In the genomic region with DNA sequence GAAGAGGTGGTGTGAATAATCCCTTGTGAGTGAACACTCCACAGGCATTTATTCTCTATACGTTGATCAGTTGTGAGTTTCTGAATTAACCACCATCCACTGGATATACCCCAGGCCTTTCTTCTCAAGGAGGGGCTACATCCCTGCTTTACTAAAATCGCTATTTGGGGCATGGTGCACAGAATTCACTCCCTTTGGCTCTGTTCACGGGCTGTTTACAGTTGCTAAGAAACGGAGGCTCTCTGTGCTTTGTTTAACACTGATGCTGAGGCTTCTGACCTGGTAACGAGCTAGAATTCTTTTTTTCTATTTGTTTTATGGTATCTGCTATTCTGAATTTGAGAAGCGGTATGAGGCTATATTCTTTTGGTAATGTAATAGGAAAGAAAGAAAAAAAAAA, we compare ENCODE assay signal across 9 mouse cellular contexts. TPM values are rescaled to one million over a fixed set of nuclear protein-coding genes. Genes with fewer than 3 reads are reported as not detected.
DNase-seq lines count a peak whose midpoint lies in the region; ATAC-seq and TF ChIP-seq lines count a peak whose summit lies in the region.
"Had no signal": no experiment of that assay in that cellular context is flagged by ENCODE, and none has a peak within 500 bp of the region (broad histone marks: within the 10 kb centered on the region; RNA-seq: fewer than 3 reads in every experiment).

No protein-coding gene starts in this region.

- no peak overlapping the region for H3K9ac ChIP-seq in lung, embryonic 14.5 days
- no peak overlapping the region for H3K9ac ChIP-seq in hindbrain, embryonic 12.5 days
- H3K9ac ChIP-seq in kidney, embryonic 16.5 days (replicated peaks; ENCODE audit: low read length), result no peak overlapping the region

- intact Hi-C loops in gastrocnemius, adult 2 months (cut with DNase I), result loop anchor here (5.0 kb wide), 1 partner anchor 34 kb away; no protein-coding TSS in a partner anchor

- ATAC-seq in lung, embryonic 14.5 days (ENCODE audit: insufficient read depth), result no peak
- ATAC-seq in hindbrain, embryonic 12.5 days (ENCODE audit: low FRiP score), result 0 out of 2 replicates have a peak, but pooled peaks have one; percentile 44
- no peak for ATAC-seq in kidney, embryonic 16.5 days (ENCODE audit: low FRiP score, low TSS enrichment)

- H3K27ac ChIP-seq in gastrocnemius, adult 2 months, result peak overlapping the region; percentile 92
- peak overlapping the region; percentile 65; the same call in 1 of the 2 replicates for H3K27ac ChIP-seq in lung, embryonic 14.5 days (ENCODE audit: low read depth)
- peak overlapping the region; percentile 64 for H3K27ac ChIP-seq in hindbrain, embryonic 12.5 days
- H3K27ac ChIP-seq in kidney, embryonic 16.5 days (ENCODE audit: low read length), result no peak overlapping the region

- 56% methylated on average over 6 of the region's 6 CpGs for WGBS in lung, embryonic 14.5 days
- 40% methylated on average over 6 of the region's 6 CpGs for WGBS in hindbrain, embryonic 12.5 days
- 56% methylated on average over 6 of the region's 6 CpGs for WGBS in kidney, embryonic 16.5 days

- no peaks in the 10 kb centered on the region for H3K9me3 ChIP-seq in lung, embryonic 14.5 days (ENCODE audit: low read depth, low read length)
- H3K9me3 ChIP-seq in hindbrain, embryonic 12.5 days (replicated peaks), result no peaks in the 10 kb centered on the region
- no peaks in the 10 kb centered on the region for H3K9me3 ChIP-seq in kidney, embryonic 16.5 days (ENCODE audit: low read length)

- no peak for TF ChIP-seq CTCF in gastrocnemius, adult 2 months (IDR thresholded peaks at IDR 0.05)
- no peak for TF ChIP-seq CTCF in lung, embryonic 14.5 days (IDR thresholded peaks at IDR 0.05; ENCODE audit: low read depth)

- H3K36me3 ChIP-seq in lung, embryonic 14.5 days (ENCODE audit: insufficient read depth), result no peaks in the 10 kb centered on the region
- H3K36me3 ChIP-seq in hindbrain, embryonic 12.5 days, result no peaks in the 10 kb centered on the region
- no peaks in the 10 kb centered on the region for H3K36me3 ChIP-seq in kidney, embryonic 16.5 days (ENCODE audit: insufficient read depth, low read length)

- H3K27me3 ChIP-seq in lung, embryonic 14.5 days (ENCODE audit: insufficient read depth, low read length), result no peaks in the 10 kb centered on the region
- no peaks in the 10 kb centered on the region for H3K27me3 ChIP-seq in hindbrain, embryonic 12.5 days
- H3K27me3 ChIP-seq in kidney, embryonic 16.5 days (ENCODE audit: insufficient read depth, low read length), result no peaks in the 10 kb centered on the region

- DNase-seq in gastrocnemius, adult 2 months, result no peak
- no peak for DNase-seq in gastrocnemius, postnatal 4 days (ENCODE audit: low spot score in 2 of 2)
- DNase-seq in lung, embryonic 14.5 days, result no peak
- no peak for DNase-seq in lung, postnatal 25 days (ENCODE audit: low spot score)
- peak; percentile 34 for DNase-seq in retina, embryonic 14.5 days (ENCODE audit: low spot score)
- no peak for DNase-seq in adipocyte (ENCODE audit: low spot score)
- DNase-seq: kidney, postnatal 14 days had no signal

- H3K4me3 ChIP-seq in gastrocnemius, adult 2 months, result peak overlapping the region; percentile 62
- no peak overlapping the region for H3K4me3 ChIP-seq in lung, embryonic 14.5 days (ENCODE audit: low read depth, low read length)
- no peak overlapping the region for H3K4me3 ChIP-seq in hindbrain, embryonic 12.5 days
- no peak overlapping the region for H3K4me3 ChIP-seq in kidney, embryonic 16.5 days (ENCODE audit: low read length)

- no peaks in the 10 kb centered on the region for H3K4me1 ChIP-seq in lung, embryonic 14.5 days (ENCODE audit: insufficient read depth)
- peaks cover 16% of the 10 kb centered on the region for H3K4me1 ChIP-seq in hindbrain, embryonic 12.5 days
- peaks cover 8% of the 10 kb centered on the region; the same call in 1 of the 2 replicates for H3K4me1 ChIP-seq in kidney, embryonic 16.5 days (ENCODE audit: insufficient read depth, low read length)

- H3K4me2 ChIP-seq in lung, embryonic 14.5 days, result no peak overlapping the region
- no peak overlapping the region for H3K4me2 ChIP-seq in hindbrain, embryonic 12.5 days (replicated peaks)
- no peak overlapping the region for H3K4me2 ChIP-seq in kidney, embryonic 16.5 days (replicated peaks; ENCODE audit: low read depth, low read length)

RNA-seq across cellular contexts. Expression of a gene that starts 52.7 kb away (rescaled TPM):
- 1 to 10 TPM; 6.2 to 7.1 TPM for total RNA-seq in gastrocnemius, adult 2 months (2021)
- 1 to 10 TPM; 6.1 to 7.3 TPM for total RNA-seq in gastrocnemius, postnatal 4 days (2021)
- polyA plus RNA-seq in lung, embryonic 14.5 days (2014; fragmentation: Nextera tagmentation; extraction: Ambion mirVana), result 8.9 and 11.3 TPM in 2 replicates
- 39.4 and 40.4 TPM in 2 replicates for polyA plus RNA-seq in hindbrain, embryonic 12.5 days (2016; fragmentation: Nextera tagmentation; extraction: Ambion mirVana)
- 30.6 and 32.3 TPM in 2 replicates for polyA plus RNA-seq in kidney, embryonic 16.5 days (2015; fragmentation: Nextera tagmentation; extraction: Ambion mirVana)
